ENCODE assay signal across 8 mouse cellular contexts in the genomic region with DNA sequence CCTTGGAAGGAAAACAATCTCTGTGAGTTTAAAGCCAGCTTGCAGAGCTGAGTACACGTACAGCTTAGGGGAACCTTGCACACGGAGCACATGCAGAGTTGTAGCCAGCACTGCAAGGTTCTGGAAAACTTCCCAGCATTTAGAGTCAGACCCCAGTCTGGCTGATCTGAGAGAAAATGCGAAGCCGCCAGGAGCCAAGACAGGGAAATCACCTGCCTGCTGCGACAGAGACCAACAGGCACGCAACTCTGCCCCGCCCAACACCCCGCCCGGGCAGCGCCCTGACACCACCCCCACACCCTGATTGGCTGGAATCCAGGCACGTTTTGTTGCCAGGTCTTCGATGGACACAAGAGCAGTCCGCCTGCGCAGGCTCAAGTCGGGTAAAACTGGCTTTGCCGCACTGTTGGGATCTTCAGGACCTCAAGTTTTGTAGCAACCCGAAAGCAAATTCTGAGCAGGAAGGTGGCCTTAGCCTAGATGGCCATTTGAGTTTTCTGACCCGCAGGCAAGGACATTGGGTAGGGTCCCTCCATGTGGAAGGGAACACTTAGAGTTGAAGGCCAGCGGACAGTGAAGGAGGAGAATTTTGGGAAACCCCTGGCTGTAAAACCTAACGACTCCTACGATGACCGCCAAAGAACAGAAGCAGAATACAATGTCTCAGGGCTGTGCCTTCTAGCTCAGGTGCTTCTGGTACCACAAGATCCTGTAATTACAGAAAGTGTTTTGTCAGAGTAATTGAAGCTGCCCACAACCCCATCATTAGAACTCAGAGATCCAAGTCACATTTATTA. TPM values are rescaled to one million over a fixed set of nuclear protein-coding genes. Genes with fewer than 3 reads are reported as not detected.
DNase-seq lines count a peak whose midpoint lies in the region; ATAC-seq and TF ChIP-seq lines count a peak whose summit lies in the region.

No protein-coding gene starts in this region.

- TF ChIP-seq POLR2A in ES-Bruce4 (IDR thresholded peaks at IDR 0.05; ENCODE audit: insufficient read depth, low read length): peak; percentile 61

- H3K27ac ChIP-seq in ES-Bruce4 (ENCODE audit: insufficient read depth, low read length): peak overlapping the region; percentile 42; the same call in 1 of the 2 replicates
- H3K27ac ChIP-seq in forebrain, embryonic 13.5 days: 0 out of 2 replicates have a peak overlapping the region, but pooled peaks have one; percentile 7
- H3K27ac ChIP-seq in heart, postnatal 0 days (ENCODE audit: low read depth): peak overlapping the region; percentile 45
- H3K27ac ChIP-seq in liver, embryonic 15.5 days (replicated peaks): no peak overlapping the region
- no peak overlapping the region for H3K27ac ChIP-seq in neural tube, embryonic 11.5 days (ENCODE audit: low read depth, low read length)
- peak overlapping the region; percentile 67 for H3K27ac ChIP-seq in stomach, embryonic 16.5 days (ENCODE audit: low read length)

- peak; percentile 77 for DNase-seq in cerebellum, adult 11 months
- DNase-seq in heart, postnatal 0 days (ENCODE audit: low spot score): peak; percentile 65
- peak; percentile 94 to 96 for DNase-seq in kidney, postnatal 25 days
- DNase-seq in neural tube, embryonic 11.5 days (ENCODE audit: low spot score): peak; percentile 84

- no peak for TF ChIP-seq CTCF in ES-Bruce4 (IDR thresholded peaks at IDR 0.05; ENCODE audit: low read depth, low read length)
- no peak for TF ChIP-seq CTCF in heart, postnatal 0 days (IDR thresholded peaks at IDR 0.05; ENCODE audit: low read depth)

- TF ChIP-seq EP300 in ES-Bruce4 (IDR thresholded peaks at IDR 0.05; ENCODE audit: insufficient read depth, low read depth, low read length): peak; percentile 49; the same call in 1 of the 2 replicates
- no peak for TF ChIP-seq EP300 in heart, postnatal 0 days (IDR thresholded peaks at IDR 0.05; ENCODE audit: low read depth)

- H3K4me2 ChIP-seq in forebrain, embryonic 13.5 days: peak overlapping the region; percentile 87
- peak overlapping the region; percentile 78 for H3K4me2 ChIP-seq in heart, postnatal 0 days (ENCODE audit: low read depth, low read length)
- H3K4me2 ChIP-seq in liver, embryonic 15.5 days: peak overlapping the region; percentile 75
- H3K4me2 ChIP-seq in neural tube, embryonic 11.5 days (ENCODE audit: low read depth): peak overlapping the region; percentile 87
- H3K4me2 ChIP-seq in stomach, embryonic 16.5 days (ENCODE audit: low read depth, low read length): peak overlapping the region; percentile 85

- under 1% methylated on average over 22 of the region's 22 CpGs for WGBS in forebrain, embryonic 13.5 days
- WGBS in heart, postnatal 0 days: under 1% methylated on average over 22 of the region's 22 CpGs
- under 1% methylated on average over 22 of the region's 22 CpGs for WGBS in liver, embryonic 15.5 days (ENCODE audit: insufficient replicate concordance)
- WGBS in neural tube, embryonic 11.5 days: under 1% methylated on average over 22 of the region's 22 CpGs
- under 1% methylated on average over 22 of the region's 22 CpGs for WGBS in stomach, embryonic 16.5 days

- ATAC-seq in forebrain, embryonic 13.5 days: peak; percentile 72
- ATAC-seq in heart, postnatal 0 days (ENCODE audit: insufficient read depth, low read depth): peak; percentile 87
- ATAC-seq in liver, embryonic 15.5 days (ENCODE audit: insufficient read depth): peak; percentile 83
- peak; percentile 86 for ATAC-seq in neural tube, embryonic 11.5 days (ENCODE audit: insufficient read depth, low FRiP score, low TSS enrichment)
- ATAC-seq in stomach, embryonic 16.5 days (ENCODE audit: insufficient read depth, low FRiP score): peak; percentile 92

- no peaks in the 10 kb centered on the region for H3K9me3 ChIP-seq in ES-Bruce4 (replicated peaks; ENCODE audit: control insufficient read depth, insufficient read depth, low read length, poor library complexity, severe bottlenecking)
- no peaks in the 10 kb centered on the region for H3K9me3 ChIP-seq in forebrain, embryonic 13.5 days (replicated peaks)
- no peaks in the 10 kb centered on the region for H3K9me3 ChIP-seq in heart, postnatal 0 days (replicated peaks; ENCODE audit: control insufficient read depth, low read length)
- H3K9me3 ChIP-seq in liver, embryonic 15.5 days (replicated peaks): no peaks in the 10 kb centered on the region
- H3K9me3 ChIP-seq in neural tube, embryonic 11.5 days (ENCODE audit: control insufficient read depth, low read length): no peaks in the 10 kb centered on the region
- H3K9me3 ChIP-seq in stomach, embryonic 16.5 days (replicated peaks; ENCODE audit: control insufficient read depth, low read length): no peaks in the 10 kb centered on the region

- peak overlapping the region; percentile 37; the same call in 1 of the 2 replicates for H3K9ac ChIP-seq in ES-Bruce4 (ENCODE audit: low read depth, poor library complexity, severe bottlenecking)
- peak overlapping the region; percentile 58 for H3K9ac ChIP-seq in forebrain, embryonic 13.5 days
- H3K9ac ChIP-seq in heart, postnatal 0 days (replicated peaks; ENCODE audit: low read depth, low read length): peak overlapping the region; percentile 32
- H3K9ac ChIP-seq in liver, embryonic 15.5 days: no peak overlapping the region
- H3K9ac ChIP-seq in neural tube, embryonic 11.5 days (ENCODE audit: low read length): peak overlapping the region; percentile 42
- H3K9ac ChIP-seq in stomach, embryonic 16.5 days (ENCODE audit: low read length): peak overlapping the region; percentile 68

- H3K27me3 ChIP-seq in ES-Bruce4 (ENCODE audit: control insufficient read depth, insufficient read depth, low read length, poor library complexity, severe bottlenecking): no peaks in the 10 kb centered on the region
- H3K27me3 ChIP-seq in forebrain, embryonic 13.5 days: peaks cover 15% of the 10 kb centered on the region
- H3K27me3 ChIP-seq in heart, postnatal 0 days (ENCODE audit: control insufficient read depth, insufficient read depth, low read length): no peaks in the 10 kb centered on the region
- H3K27me3 ChIP-seq in liver, embryonic 15.5 days: peaks cover 4% of the 10 kb centered on the region
- H3K27me3 ChIP-seq in neural tube, embryonic 11.5 days (ENCODE audit: control insufficient read depth, insufficient read depth, low read length): no peaks in the 10 kb centered on the region
- H3K27me3 ChIP-seq in stomach, embryonic 16.5 days (ENCODE audit: control insufficient read depth, insufficient read depth, low read length): no peaks in the 10 kb centered on the region

- peak overlapping the region; percentile 63 for H3K4me3 ChIP-seq in ES-Bruce4 (ENCODE audit: low read depth, low read length)
- H3K4me3 ChIP-seq in forebrain, embryonic 13.5 days: peak overlapping the region; percentile 40
- H3K4me3 ChIP-seq in heart, postnatal 0 days (ENCODE audit: low read depth, low read length): peak overlapping the region; percentile 41
- H3K4me3 ChIP-seq in liver, embryonic 15.5 days (replicated peaks): peak overlapping the region; percentile 42
- H3K4me3 ChIP-seq in neural tube, embryonic 11.5 days (ENCODE audit: low read depth, low read length): peak overlapping the region; percentile 32
- peak overlapping the region; percentile 40 for H3K4me3 ChIP-seq in stomach, embryonic 16.5 days (replicated peaks; ENCODE audit: low read length)

- no peaks in the 10 kb centered on the region for H3K4me1 ChIP-seq in ES-Bruce4 (ENCODE audit: control insufficient read depth, insufficient read depth, low read length)
- H3K4me1 ChIP-seq in forebrain, embryonic 13.5 days: peaks cover 16% of the 10 kb centered on the region
- no peaks in the 10 kb centered on the region for H3K4me1 ChIP-seq in heart, postnatal 0 days (ENCODE audit: control insufficient read depth, insufficient read depth)
- H3K4me1 ChIP-seq in liver, embryonic 15.5 days (replicated peaks): peaks cover 14% of the 10 kb centered on the region
- H3K4me1 ChIP-seq in neural tube, embryonic 11.5 days (ENCODE audit: control insufficient read depth, insufficient read depth, low read length): peaks cover 8% of the 10 kb centered on the region; the same call in 1 of the 2 replicates
- H3K4me1 ChIP-seq in stomach, embryonic 16.5 days (ENCODE audit: control insufficient read depth, insufficient read depth, low read length): peaks cover 8% of the 10 kb centered on the region

- no peaks in the 10 kb centered on the region for H3K36me3 ChIP-seq in ES-Bruce4 (ENCODE audit: control insufficient read depth, insufficient read depth, low read length, poor library complexity, severe bottlenecking)
- H3K36me3 ChIP-seq in forebrain, embryonic 13.5 days (ENCODE audit: poor library complexity, severe bottlenecking): no peaks in the 10 kb centered on the region
- no peaks in the 10 kb centered on the region for H3K36me3 ChIP-seq in heart, postnatal 0 days (replicated peaks; ENCODE audit: control insufficient read depth, insufficient read depth, low read length)
- H3K36me3 ChIP-seq in liver, embryonic 15.5 days (replicated peaks): no peaks in the 10 kb centered on the region
- H3K36me3 ChIP-seq in neural tube, embryonic 11.5 days (ENCODE audit: control insufficient read depth, insufficient read depth, low read length): no peaks in the 10 kb centered on the region
- no peaks in the 10 kb centered on the region for H3K36me3 ChIP-seq in stomach, embryonic 16.5 days (ENCODE audit: control insufficient read depth, insufficient read depth, low read length)

RNA-seq across cellular contexts. Expression of a gene that starts 19.1 kb away (rescaled TPM):
- 0.41 and 0.49 TPM in 2 replicates for polyA plus RNA-seq in ES-Bruce4 (2011; ENCODE audit: insufficient read depth, insufficient read length, low read depth, missing spikeins)
- polyA plus RNA-seq in forebrain, embryonic 13.5 days (2015; fragmentation: Nextera tagmentation; extraction: Ambion mirVana): 0.05 and 0.12 TPM in 2 replicates
- total RNA-seq in heart, postnatal 0 days (2014; rRNA removed; ENCODE audit: low replicate concordance): 1.2 TPM in 1 of 2 replicates, not detected in the other
- polyA plus RNA-seq in heart, postnatal 0 days (2015; fragmentation: Nextera tagmentation; extraction: Ambion mirVana): 0.14 and 0.19 TPM in 2 replicates
- polyA plus RNA-seq in liver, embryonic 15.5 days (2015; fragmentation: Nextera tagmentation; extraction: Ambion mirVana): 0.02 TPM in 1 of 2 replicates, not detected in the other
- 0.11 and 0.18 TPM in 2 replicates for polyA plus RNA-seq in neural tube, embryonic 11.5 days (2014; fragmentation: Nextera tagmentation; extraction: Ambion mirVana)
- polyA plus RNA-seq in stomach, embryonic 16.5 days (2015; fragmentation: Nextera tagmentation; extraction: Ambion mirVana): 0.06 TPM in 1 of 2 replicates, not detected in the other

RNA-seq across cellular contexts. Expression of a gene that starts 50.4 kb away (rescaled TPM):
- polyA plus RNA-seq in ES-Bruce4 (2011; ENCODE audit: insufficient read depth, insufficient read length, low read depth, missing spikeins): 8.8 and 8.9 TPM in 2 replicates
- polyA plus RNA-seq in forebrain, embryonic 13.5 days (2015; fragmentation: Nextera tagmentation; extraction: Ambion mirVana): not detected in 2 replicates
- not detected in 2 replicates for total RNA-seq in heart, postnatal 0 days (2014; rRNA removed; ENCODE audit: low replicate concordance)
- 0.07 and 0.11 TPM in 2 replicates for polyA plus RNA-seq in heart, postnatal 0 days (2015; fragmentation: Nextera tagmentation; extraction: Ambion mirVana)
- polyA plus RNA-seq in liver, embryonic 15.5 days (2015; fragmentation: Nextera tagmentation; extraction: Ambion mirVana): 0.12 TPM in 1 of 2 replicates, not detected in the other
- polyA plus RNA-seq in neural tube, embryonic 11.5 days (2014; fragmentation: Nextera tagmentation; extraction: Ambion mirVana): not detected in 2 replicates
- polyA plus RNA-seq in stomach, embryonic 16.5 days (2015; fragmentation: Nextera tagmentation; extraction: Ambion mirVana): not detected in 2 replicates

RNA-seq across cellular contexts. Expression of a gene that starts 59.0 kb away (rescaled TPM):
- 237 and 239 TPM in 2 replicates for polyA plus RNA-seq in ES-Bruce4 (2011; ENCODE audit: insufficient read depth, insufficient read length, low read depth, missing spikeins)
- 48.0 and 53.6 TPM in 2 replicates for polyA plus RNA-seq in forebrain, embryonic 13.5 days (2015; fragmentation: Nextera tagmentation; extraction: Ambion mirVana)
- total RNA-seq in heart, postnatal 0 days (2014; rRNA removed; ENCODE audit: low replicate concordance): 18.3 and 23.8 TPM in 2 replicates
- polyA plus RNA-seq in heart, postnatal 0 days (2015; fragmentation: Nextera tagmentation; extraction: Ambion mirVana): 20.8 and 23.8 TPM in 2 replicates
- 94.7 and 101 TPM in 2 replicates for polyA plus RNA-seq in liver, embryonic 15.5 days (2015; fragmentation: Nextera tagmentation; extraction: Ambion mirVana)
- polyA plus RNA-seq in neural tube, embryonic 11.5 days (2014; fragmentation: Nextera tagmentation; extraction: Ambion mirVana): 55.4 and 60.8 TPM in 2 replicates
- polyA plus RNA-seq in stomach, embryonic 16.5 days (2015; fragmentation: Nextera tagmentation; extraction: Ambion mirVana): 80.1 and 82.4 TPM in 2 replicates

Comparison
In these comparisons a context has a peak if more than half of its experiments do, and no peak if none do; other contexts are left out.
1. H3K27ac ChIP-seq: peak in ES-Bruce4 (single experiment), forebrain, embryonic 13.5 days (single experiment), heart, postnatal 0 days (single experiment) and stomach, embryonic 16.5 days (single experiment); none in liver, embryonic 15.5 days (single experiment) and neural tube, embryonic 11.5 days (single experiment).
2. Peak in every context shown above with its lines, with median percentiles within 50 percentile points of each other: H3K4me3 ChIP-seq, DNase-seq, ATAC-seq and H3K4me2 ChIP-seq.